Mouse (Mus musculus) midbrain, embryonic 16.5 days (tissue): ENCODE data around the gene Actl9. TPM values are rescaled to one million over a fixed set of nuclear protein-coding genes. Genes with fewer than 3 reads are reported as not detected.

Experiments used
- polyA plus RNA-seq: library from polyadenylated mRNA; unstranded; fragments of >200 nt; fragmentation: Nextera tagmentation; extraction: Ambion mirVana; gene quantifications from 2 replicates; pipeline ENCODE4 v1.2.1, GENCODE M21; 2015

Actl9 gene
- polyA plus RNA-seq, 1 experiment from 2014 or later = not detected

Other genes with a start within 250 kb of the Actl9 start
- not detected in 2 replicates for gene Olfr239, start 241.6 kb upstream of the Actl9 start, polyA plus RNA-seq
- not detected in 2 replicates for gene Olfr1564, start 211.2 kb upstream of the Actl9 start, polyA plus RNA-seq
- gene Zfp955a, start 177.8 kb upstream of the Actl9 start, polyA plus RNA-seq = 27.6 and 29.5 TPM in 2 replicates
- 0.03 TPM in 1 of 2 replicates, not detected in the other for gene Olfr63, start 168.2 kb upstream of the Actl9 start, polyA plus RNA-seq
- gene Zfp955b, start 143.4 kb upstream of the Actl9 start, polyA plus RNA-seq = 19.5 and 21.7 TPM in 2 replicates
- 12.9 and 17.0 TPM in 2 replicates for gene Zfp81, start 74.0 kb upstream of the Actl9 start, polyA plus RNA-seq
- gene Zfp101, start 38.3 kb upstream of the Actl9 start, polyA plus RNA-seq = 10.5 and 13.7 TPM in 2 replicates
- 62.2 and 66.8 TPM in 2 replicates for gene Adamts10, start 91.3 kb downstream of the Actl9 start, polyA plus RNA-seq
- gene Myo1f, start 122.8 kb downstream of the Actl9 start, polyA plus RNA-seq = 1.5 and 1.6 TPM in 2 replicates
- 68.1 and 75.1 TPM in 2 replicates for gene Zfp414, start 196.2 kb downstream of the Actl9 start, polyA plus RNA-seq
- 0.40 TPM in 1 of 2 replicates, not detected in the other for gene Pram1, start 205.2 kb downstream of the Actl9 start, polyA plus RNA-seq